Mouse (Mus musculus) adrenal gland, adult 8-10 months (tissue): ENCODE measurements around the gene Hoxa11. TPM values are rescaled to one million over a fixed set of nuclear protein-coding genes. Genes with fewer than 3 reads are reported as not detected.

Source experiments
- DNase-seq: peaks from one replicate; pipeline ENCODE4 v3.0.0; 2022
- total RNA-seq, 4 experiments: library from RNA; stranded (reverse); gene quantifications; 2 replicates each; pipeline ENCODE4 v1.2.4; 2022

The Hoxa11 gene
- total RNA-seq, 4 experiments from 2014 or later = not detected

DNA sequence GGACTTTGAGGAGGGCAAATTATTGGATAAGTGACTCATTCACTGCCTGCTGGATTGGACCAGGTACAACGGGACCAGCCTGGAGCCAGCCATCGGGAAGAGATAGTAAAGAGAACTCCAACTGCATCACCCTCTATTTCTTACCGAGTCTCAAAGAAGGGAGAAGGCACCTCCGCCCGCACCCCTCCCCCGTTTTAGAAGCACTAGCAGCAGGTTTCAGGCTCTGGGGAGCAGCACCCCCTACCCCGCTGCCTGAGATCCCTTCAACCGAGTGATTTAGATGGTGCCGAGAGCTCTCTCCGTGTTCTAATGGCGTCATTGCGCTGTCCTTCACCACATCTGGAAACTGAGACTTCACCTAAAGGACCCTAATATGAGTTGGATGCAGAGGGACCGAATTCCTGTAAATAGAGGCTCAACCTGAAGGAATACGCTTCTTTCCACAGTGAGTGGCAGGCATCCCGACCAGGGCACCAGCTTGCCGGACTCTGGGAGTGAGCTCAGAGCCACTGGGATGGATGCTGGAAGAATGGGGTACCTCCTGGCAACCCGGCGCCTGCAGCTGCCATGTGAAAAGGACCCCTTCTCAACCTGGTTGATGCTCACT lies 19.8 kb upstream of the Hoxa11 start:
- DNase-seq = no peak

DNA sequence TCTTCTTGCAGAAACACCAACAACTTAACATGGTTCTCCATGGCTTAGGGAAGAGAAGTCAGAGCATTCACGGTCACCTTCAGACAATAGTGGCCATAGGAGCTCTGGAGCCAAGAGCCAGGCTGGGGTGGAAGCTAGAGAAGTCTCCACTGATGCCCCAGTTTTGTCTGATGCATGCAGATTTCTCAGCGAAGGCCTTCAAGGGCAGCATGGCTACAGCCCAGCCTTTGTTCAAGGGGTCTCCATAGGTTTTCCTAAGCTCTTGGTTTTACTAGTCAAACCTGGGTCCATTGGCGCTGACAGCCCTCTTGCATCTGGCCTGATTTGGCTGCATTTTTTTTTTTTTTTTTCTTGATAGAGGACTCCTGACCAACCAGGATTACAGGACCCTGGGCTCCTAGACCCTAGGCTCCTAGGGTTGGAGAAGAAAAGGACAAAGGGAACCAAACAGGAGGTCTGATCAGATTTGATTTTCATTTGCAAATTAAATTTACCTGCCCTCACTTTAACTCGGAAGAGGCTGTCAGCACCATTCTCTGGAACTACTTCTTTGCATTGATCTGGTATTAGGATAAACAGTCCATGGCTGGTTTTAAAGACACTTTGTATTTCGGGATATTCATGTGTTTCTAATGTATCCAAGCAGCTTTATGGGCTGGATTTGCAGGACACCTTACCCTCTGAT lies 18.6 kb upstream of the Hoxa11 start:
- DNase-seq = no peak

DNA sequence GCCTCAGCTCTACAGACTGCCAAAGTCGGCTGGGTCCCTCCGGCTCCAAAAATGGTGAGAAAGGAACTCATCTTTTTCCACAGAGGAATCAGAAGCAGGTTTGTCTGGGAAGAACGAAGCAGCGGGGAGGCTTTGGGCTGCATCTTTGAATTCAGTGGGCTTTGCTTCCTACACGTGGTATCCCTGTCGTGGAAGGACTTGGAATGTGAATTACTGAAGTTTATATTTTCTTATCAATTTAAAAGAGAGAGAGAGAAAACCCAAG lies 17.6 kb upstream of the Hoxa11 start:
- no peak for DNase-seq

DNA sequence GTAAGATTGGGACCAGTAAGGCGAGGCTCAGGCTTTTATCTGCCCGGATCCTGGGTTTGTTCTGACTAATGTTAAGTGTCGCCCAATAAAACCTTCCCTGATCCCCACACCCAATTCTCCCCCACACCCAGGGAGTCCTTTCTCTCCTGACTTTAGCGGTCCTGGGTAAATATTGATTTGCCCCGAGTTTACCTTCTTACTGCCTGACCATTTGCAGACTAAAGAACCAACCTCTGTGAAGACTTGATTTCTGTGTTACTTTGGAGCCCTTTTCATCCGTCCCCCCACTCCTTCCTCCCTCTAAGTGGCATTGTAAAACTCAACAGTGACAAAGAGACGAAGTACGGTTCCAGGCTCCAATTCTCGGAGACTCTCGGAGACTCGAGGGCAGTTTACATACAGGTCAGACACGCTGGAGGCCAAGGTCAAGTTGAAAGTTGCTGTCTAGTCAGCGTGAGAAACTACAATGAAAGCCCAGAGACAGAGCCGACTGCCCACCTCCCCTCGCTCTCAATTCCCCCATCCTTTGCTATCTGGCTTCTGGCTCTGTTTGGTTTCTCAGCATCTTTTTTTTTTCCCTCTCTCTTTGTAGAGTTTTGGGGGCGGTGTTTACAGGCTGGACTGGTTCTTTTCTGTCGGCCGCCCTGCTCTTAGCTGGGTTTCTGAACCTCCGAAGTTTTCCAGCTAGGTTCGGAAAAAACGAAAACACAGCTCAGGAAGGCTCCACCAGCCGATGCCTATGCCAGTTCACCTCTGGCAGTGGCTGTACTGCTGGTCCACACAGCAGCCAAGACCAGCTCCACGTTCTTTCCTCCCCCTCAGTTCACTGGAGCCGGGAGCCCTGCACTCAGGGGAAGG lies 17.1 kb upstream of the Hoxa11 start:
- DNase-seq = no peak

DNA sequence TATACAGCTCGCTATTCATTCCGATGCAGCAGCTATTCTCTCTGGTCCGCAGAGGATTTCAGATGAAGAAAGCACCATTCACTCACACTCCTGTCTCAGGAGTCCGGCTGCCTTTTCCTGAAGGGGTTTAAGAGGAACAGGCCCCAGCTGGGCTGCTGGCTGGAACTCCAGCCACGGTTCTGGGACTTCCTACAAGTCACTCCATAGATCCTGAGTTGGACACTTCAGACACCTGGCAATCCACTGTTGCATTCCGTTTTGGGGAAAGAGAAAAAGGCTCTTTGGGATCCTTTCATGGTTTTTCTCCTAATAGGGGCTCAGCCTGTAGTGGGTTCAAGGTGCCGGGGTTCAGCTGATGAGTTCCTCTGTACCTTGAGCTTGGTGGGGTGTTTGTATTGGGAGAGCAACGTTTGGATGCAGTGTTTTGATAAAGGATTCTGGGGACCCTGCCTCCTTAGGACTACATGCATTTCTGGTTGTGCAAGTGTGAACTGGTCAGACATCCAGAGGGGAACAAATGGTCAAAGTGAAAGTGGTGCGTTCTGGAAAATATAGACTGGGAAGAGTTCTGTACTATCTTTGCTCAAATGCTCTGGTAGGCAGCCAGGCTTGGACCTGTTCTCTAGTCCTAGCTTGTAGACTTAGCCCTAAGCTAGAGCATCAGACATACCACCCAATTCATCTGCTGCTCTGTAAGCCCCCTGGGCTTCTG lies 16.3 kb upstream of the Hoxa11 start:
- DNase-seq = no peak

DNA sequence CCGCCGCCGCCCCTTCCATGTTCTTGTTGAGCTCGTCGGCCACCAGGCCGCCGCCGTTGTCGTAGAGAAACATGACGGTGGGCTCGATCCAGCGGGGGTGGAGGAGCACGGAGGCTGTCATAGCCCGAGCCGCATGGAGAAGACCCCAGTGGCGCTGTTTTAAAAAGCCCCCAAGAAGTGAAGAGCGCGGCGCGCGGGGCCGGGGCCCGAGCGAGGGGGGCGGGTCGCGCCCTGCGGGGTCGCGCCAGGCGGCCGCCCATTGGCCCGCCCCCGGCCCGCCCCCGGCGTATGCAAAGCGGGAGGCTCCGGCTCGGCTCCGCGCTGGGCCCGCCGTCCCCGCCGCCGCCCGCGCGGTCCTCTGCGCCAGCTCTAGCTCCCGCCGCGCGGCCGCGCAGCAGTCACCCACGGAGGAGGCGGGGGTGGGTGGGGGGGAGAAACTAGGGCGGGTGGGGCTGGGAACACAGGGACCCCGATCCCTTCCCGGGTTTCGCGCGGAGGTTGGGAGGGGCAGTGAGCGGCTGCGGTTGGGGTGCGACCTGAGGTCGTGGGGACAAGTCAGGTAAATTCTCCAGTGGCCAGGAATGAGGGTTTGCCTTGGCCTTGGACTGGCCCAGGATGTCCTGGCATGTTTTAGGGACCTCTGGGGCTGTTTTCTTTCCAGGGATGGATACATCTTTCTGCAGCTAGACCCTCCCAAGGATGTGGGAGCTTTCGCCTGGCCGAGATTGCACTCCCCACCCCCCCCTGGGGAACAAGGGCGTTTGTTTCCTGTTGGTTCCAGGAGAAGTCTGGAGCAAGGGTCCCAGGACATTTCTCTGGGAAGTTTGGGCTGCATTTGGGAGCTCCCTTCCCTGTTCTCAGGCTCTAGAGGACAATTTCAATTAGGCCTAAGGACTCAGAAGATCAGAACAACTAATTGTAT lies 15.3 kb upstream of the Hoxa11 start, which contains the start of gene Hoxa13:
Hoxa13 (minus strand) TSS at position 227 of the 922 bp plus-strand sequence.
- no peak for DNase-seq

DNA sequence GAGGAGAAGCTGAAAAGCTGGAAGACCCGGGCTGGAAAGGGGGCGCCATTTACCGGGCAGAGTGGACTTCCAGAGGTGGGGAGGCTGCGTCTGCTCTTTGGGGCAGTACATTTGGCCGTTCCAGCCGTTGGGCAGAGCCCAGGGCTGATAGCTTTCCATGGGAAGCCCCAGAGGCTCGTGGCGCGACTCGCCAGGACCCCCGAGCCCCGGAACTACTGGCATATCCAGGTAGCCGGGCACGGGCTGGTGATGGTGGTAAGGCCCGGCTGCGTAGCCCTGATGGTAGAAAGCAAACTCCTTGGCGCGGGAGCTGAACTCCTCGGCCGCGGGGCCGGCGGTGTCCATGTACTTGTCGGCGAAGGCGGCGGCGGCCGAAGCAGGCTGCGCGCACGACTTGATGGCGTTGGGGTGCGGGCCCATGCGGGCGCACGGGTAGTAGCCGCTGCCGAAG lies 14.2 kb upstream of the Hoxa11 start:
- DNase-seq = no peak

DNA sequence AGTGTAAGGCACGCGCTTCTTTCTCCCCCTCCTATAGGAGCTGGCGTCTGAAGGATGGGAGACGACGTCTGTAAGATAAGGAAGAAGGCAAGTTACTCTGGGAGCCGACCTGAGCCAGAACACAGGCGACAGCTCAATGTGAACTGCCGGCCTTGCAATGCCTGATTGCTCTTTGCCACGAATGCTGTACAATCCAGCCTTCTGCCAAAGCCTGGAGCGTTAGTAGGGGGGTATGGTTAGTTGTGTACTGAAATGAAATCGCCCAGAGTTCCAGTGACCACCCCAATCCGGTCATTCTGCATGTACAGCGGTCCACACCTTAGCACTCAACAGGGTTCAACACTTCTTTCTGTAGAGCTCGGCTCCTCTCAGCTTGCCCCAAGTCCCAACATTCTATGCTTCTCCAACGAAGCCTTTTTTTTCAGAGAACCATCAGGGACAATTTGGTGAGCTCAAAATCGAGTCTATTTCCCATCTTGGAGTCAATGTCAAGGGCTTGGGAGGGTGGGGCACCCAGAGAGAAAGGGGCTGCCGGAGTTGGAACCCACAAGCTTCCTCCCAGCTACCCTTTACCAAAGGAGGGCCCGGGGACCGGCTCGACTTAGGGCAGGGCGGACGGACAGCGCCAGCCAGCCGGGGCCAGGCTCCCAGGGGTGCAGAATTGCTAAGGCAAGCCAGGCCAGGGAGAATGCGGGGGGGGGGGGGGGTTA lies 13.6 kb upstream of the Hoxa11 start:
- no peak for DNase-seq

DNA sequence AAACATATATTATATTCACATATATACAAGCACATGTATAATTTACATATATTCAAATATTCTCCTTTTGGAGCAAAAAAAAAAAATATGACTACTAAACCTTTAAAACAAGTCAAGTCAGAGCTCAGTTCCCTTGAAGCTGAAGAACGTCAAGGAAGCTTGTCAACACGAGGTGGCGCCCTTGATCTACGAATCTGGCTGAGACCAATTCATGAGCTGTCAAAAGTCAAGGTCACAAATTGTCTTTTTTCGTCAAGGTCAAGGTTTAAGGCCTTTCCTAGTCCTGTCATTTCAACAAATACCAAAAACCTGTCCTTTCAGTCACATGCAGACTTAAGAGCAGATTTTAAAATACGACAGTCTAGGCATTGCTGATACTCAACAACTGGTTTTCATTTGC lies 11.3 kb upstream of the Hoxa11 start:
- peak; percentile 51 for DNase-seq

DNA sequence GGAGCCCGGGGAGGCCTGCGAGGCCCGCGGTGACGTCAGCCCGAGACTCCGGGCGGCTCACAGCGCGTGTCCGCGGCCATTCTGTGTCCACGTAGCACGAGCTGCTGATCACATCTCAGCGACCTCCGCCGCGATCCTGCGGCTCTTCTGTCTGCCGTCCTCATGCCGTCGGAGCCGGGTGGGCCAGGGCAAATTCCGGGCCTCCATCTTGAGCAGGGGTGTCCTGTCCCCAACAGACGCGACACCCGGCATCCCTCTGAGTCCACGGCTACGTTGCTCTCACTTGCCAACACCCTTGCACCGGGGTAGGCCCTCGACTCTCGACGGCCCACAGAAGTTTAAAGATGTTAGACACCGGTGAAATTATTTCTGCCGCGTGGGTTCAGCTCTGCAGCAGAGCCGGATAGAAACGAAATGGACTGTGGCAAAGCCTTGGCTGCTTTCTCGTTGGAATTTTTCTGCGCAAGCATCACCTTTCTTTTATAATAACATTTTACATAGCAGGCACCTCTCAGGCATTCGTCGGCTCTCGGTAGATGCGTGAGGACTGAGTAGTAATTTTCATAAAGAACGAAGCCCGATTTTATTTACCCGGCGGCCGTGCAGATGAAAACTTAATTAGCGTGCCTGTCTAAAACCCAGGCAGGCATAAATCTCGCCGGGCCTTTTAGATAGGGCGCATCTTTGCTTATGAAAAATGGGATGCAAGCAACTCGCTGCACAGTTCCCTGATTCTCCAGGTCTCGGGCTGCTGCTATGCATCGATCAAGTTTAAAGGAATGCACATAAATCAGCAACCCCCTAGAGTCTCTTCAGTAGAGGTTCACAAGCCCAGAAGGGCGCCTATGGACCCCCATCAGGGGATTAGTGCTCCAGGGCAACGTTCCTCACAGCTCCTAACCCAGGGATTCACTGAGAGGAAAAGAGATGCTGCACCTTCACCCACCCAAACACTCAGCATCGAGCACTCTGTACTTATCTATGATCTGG lies 8.2 kb upstream of the Hoxa11 start:
- no peak for DNase-seq

DNA sequence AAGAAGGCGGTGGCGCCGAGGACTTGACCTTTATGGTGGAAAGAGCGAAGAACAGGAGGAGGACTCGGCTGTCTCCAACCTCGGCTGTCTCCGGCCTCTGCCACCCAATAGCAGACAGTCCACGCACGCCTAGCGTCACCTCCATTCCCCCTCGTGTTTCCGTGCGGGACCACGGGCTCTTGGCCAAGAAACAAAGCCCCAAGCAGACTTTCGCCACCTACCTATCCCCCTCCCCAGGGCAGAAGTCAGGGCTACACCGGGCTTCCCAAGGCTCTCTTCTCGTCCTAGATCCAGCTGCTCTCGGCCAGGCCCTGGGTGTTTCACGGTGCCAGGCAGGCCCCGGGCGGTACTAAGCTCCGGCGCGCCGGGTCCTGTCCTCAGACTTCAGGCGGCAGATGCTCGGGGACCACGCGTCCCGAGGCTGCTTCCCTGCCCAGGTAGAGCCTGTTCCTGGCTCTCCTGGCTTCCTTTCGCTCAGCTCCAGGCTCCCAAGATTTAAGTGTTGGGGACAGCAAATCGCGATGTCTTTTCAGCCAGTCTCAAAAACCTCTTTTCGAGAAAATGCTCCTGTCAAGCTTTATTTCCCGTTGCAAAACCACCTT lies 7.3 kb upstream of the Hoxa11 start:
- no peak for DNase-seq

DNA sequence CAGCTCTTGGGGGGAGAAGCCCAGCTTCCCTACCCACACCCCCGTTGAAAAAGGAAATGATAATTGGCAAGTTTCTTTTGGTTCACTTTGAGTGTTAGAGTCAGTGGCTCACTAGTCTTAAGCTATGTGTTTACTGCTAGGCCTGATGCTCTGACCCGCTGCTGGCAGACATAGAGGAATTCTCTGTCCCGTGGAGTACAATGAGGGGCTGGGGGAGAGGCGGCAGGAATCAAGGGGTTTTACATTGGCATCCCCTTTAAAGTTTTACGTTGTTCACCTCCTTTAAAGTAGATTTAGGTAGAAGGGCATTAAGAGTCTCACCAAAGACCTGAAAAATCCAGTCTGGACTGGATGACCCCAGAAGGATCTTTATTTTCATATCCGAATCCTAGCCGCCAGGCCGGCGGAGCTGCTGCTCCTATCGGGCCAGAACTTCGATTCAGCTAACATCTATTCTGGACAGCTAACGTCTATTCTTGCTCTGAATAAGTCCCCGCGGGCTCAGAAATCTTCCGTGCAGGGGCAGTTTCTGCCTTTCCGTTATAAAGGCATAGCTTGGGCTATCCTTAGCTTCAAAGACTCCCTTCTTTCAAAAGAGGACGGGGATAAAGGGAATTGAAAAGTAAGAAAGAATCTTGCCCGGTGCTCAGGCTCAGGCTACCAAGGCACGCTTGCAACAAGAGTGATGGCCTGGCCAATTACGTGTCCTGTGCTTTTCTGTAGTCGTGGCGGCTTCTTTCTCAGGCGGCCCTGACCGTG lies 6.6 kb upstream of the Hoxa11 start:
- no peak for DNase-seq

DNA sequence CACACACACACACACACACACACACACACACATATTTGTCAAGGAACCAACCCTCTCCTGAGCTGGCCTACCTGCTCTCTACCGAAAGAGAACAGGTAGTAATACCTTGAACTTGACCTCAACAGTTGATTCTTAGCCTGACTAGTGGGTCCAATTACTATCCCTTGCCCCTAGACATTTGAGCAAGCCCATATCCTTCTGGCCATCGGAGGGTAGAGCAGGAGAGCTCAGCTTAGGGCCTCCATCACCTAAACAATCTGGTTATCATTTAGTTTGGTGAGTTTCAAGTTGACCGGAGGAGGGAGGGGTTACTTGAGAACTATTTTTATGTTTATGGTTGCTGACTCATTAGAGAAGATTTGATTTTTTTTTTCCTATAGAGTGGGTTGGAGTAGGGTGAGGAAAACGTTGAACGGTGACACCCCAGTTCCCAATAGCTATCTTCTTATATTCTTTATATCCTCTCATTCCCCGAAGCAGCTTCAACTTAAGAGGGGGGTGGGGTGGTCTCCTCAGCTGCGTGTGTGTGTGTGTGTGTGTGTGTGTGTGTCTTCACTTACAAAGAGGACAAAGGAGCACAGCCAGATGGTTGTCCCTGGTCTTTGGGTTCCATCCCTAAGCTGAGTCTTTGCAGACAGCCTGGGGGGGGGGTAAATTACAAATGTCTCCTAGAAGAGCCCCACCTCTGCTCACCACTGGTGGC lies 5.7 kb upstream of the Hoxa11 start:
- no peak for DNase-seq

DNA sequence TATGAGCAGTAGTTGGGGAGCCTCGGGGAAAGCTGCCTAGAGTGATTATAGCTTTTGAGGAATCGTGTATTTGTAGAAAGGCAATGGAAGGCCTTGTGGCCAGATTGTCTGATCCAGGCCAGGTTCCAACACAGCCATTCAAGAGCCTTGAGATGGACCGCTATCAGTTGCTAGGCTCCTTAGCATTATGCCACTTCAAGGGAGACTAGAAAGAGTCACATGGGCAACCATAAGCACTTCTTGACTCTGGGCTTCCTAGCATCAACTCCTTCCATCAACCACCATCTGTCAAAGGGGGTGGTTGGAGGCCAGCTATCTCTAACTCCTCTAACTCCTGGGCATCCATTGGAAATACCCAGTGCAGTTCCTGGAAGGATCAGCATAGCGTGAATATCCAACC lies 4.2 kb upstream of the Hoxa11 start:
- no peak for DNase-seq

DNA sequence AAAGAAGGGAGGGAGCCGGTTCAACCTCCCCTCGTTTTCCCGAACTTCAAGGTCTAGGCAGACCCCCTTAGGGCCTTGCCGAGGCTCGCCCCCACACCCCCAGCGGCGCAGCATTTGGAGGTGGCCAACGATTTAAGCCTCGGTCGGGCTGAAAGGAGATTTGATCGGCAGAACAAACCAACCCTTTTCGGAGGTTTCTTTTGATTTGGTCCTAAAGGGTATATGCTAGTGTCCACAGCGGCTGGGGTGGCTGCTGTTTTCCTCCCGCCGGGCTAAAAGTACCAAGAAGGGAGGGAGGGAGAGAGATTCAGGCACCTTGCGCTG lies 3.8 kb upstream of the Hoxa11 start:
- DNase-seq = no peak

DNA sequence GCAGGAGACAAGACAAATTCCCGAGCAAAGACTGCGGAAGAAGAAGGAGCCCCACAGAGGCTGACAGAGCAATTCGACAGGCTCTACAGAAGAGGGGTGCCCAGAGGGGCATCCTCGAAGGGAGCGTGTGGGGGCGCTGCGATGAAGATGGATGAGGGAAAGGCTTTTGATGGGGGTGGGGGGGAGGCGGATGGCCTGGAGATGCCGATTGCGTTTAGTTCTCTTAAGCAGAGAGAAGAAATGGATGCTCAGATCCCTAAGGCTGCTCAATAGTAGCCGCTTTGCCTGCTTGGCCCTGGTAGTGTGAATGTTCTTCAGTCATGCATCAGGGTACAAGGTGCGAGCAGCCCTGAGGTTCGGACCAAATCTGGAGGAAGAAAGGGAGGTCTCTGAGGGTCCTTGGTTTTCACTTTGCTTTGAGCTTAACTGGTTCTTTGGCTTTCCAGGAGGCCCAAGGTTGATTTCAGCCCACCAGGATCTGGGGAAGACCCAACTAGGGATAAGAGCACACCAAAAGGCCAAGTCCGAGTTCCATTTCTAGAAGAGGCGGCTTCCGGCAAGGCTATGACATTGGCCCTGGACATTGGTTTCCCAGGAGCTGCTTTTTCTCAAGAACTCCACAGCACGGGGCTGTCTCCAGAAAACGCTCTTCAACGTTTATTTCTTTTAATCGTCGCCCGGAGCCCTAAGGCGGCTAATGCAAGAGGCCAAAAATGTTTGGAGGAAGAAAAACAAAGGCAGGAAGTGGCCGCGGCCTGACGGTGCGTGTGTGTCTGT lies 3.2 kb upstream of the Hoxa11 start:
- no peak for DNase-seq
